Mouse (Mus musculus): ENCODE data around the gene Gck. TPM values are rescaled to one million over a fixed set of nuclear protein-coding genes. Genes with fewer than 3 reads are reported as not detected.

Gene Gck
- polyA plus RNA-seq, 1 experiment from 2014 or later = 1.7 TPM

- Histone ChIP-seq H3K4me3 (ENCODE audit: low read length) (no peak overlapping the region), H3K9ac (replicated peaks; ENCODE audit: low read length) (no peak overlapping the region), H3K27me3 (ENCODE audit: insufficient read depth, low read length) (no peaks in the 10 kb centered on the region), H3K4me2 (replicated peaks; ENCODE audit: low read depth, low read length) (no peak overlapping the region), H3K4me1 (ENCODE audit: insufficient read depth, low read length) (no peaks in the 10 kb centered on the region; the same call in 1 of the 2 replicates), H3K36me3 (ENCODE audit: insufficient read depth, low read length) (no peaks in the 10 kb centered on the region), H3K9me3 (ENCODE audit: low read length) (no peaks in the 10 kb centered on the region), H3K27ac (ENCODE audit: low read length) (no peak overlapping the region)
- no peak for ATAC-seq (ENCODE audit: low FRiP score, low TSS enrichment)
- 64% methylated on average over 8 of the region's 8 CpGs for WGBS
Observed at GRCm38 (mm10) chr11:5916178-5916548, 33.7 kb downstream of the Gck start.

GRCm38 (mm10) chr11:5915429-5916177, 34.3 kb downstream of the Gck start:
- Histone ChIP-seq H3K27me3 (ENCODE audit: insufficient read depth, low read length) (no peaks in the 10 kb centered on the region), H3K27ac (ENCODE audit: low read length) (no peak overlapping the region), H3K9ac (replicated peaks; ENCODE audit: low read length) (no peak overlapping the region), H3K36me3 (ENCODE audit: insufficient read depth, low read length) (no peaks in the 10 kb centered on the region), H3K9me3 (ENCODE audit: low read length) (no peaks in the 10 kb centered on the region), H3K4me3 (ENCODE audit: low read length) (no peak overlapping the region), H3K4me1 (ENCODE audit: insufficient read depth, low read length) (no peaks in the 10 kb centered on the region; the same call in 1 of the 2 replicates), H3K4me2 (replicated peaks; ENCODE audit: low read depth, low read length) (no peak overlapping the region)
- no peak for ATAC-seq (ENCODE audit: low FRiP score, low TSS enrichment)
- 75% methylated on average over 5 of the region's 5 CpGs for WGBS

- Histone ChIP-seq H3K4me3 (ENCODE audit: low read length) (no peak overlapping the region), H3K4me2 (replicated peaks; ENCODE audit: low read depth, low read length) (no peak overlapping the region), H3K4me1 (ENCODE audit: insufficient read depth, low read length) (no peaks in the 10 kb centered on the region), H3K9ac (replicated peaks; ENCODE audit: low read length) (no peak overlapping the region), H3K9me3 (ENCODE audit: low read length) (no peaks in the 10 kb centered on the region), H3K27ac (ENCODE audit: low read length) (no peak overlapping the region), H3K36me3 (ENCODE audit: insufficient read depth, low read length) (no peaks in the 10 kb centered on the region), H3K27me3 (ENCODE audit: insufficient read depth, low read length) (no peaks in the 10 kb centered on the region)
- WGBS = 57% methylated on average over 5 of the region's 5 CpGs
- ATAC-seq (ENCODE audit: low FRiP score, low TSS enrichment) = no peak
Observed at GRCm38 (mm10) chr11:5914940-5915339, 34.9 kb downstream of the Gck start.

- Histone ChIP-seq H3K27ac (ENCODE audit: low read length) (no peak overlapping the region), H3K4me3 (ENCODE audit: low read length) (no peak overlapping the region), H3K4me2 (replicated peaks; ENCODE audit: low read depth, low read length) (no peak overlapping the region), H3K27me3 (ENCODE audit: insufficient read depth, low read length) (no peaks in the 10 kb centered on the region), H3K36me3 (ENCODE audit: insufficient read depth, low read length) (no peaks in the 10 kb centered on the region), H3K9me3 (ENCODE audit: low read length) (no peaks in the 10 kb centered on the region), H3K4me1 (ENCODE audit: insufficient read depth, low read length) (no peaks in the 10 kb centered on the region), H3K9ac (replicated peaks; ENCODE audit: low read length) (no peak overlapping the region)
- ATAC-seq (ENCODE audit: low FRiP score, low TSS enrichment) = no peak
- WGBS = 79% methylated on average over 4 of the region's 4 CpGs
Observed at GRCm38 (mm10) chr11:5913936-5914335, 35.9 kb downstream of the Gck start.

- 57% methylated on average over 8 of the region's 8 CpGs for WGBS
- no peak overlapping the region for H3K4me3 ChIP-seq (ENCODE audit: low read length)
- H3K36me3 ChIP-seq (ENCODE audit: insufficient read depth, low read length) = no peaks in the 10 kb centered on the region
- H3K4me1 ChIP-seq (ENCODE audit: insufficient read depth, low read length) = no peaks in the 10 kb centered on the region
- H3K9me3 ChIP-seq (ENCODE audit: low read length) = no peaks in the 10 kb centered on the region
- no peaks in the 10 kb centered on the region for H3K27me3 ChIP-seq (ENCODE audit: insufficient read depth, low read length)
- no peak for ATAC-seq (ENCODE audit: low FRiP score, low TSS enrichment)
- H3K27ac ChIP-seq (ENCODE audit: low read length) = no peak overlapping the region
- no peak overlapping the region for H3K4me2 ChIP-seq (replicated peaks; ENCODE audit: low read depth, low read length)
- H3K9ac ChIP-seq (replicated peaks; ENCODE audit: low read length) = no peak overlapping the region
Observed at GRCm38 (mm10) chr11:5913256-5913655, 36.6 kb downstream of the Gck start.

- Histone ChIP-seq H3K4me3 (ENCODE audit: low read length) (no peak overlapping the region), H3K9ac (replicated peaks; ENCODE audit: low read length) (no peak overlapping the region), H3K36me3 (ENCODE audit: insufficient read depth, low read length) (no peaks in the 10 kb centered on the region), H3K27ac (ENCODE audit: low read length) (no peak overlapping the region), H3K4me2 (replicated peaks; ENCODE audit: low read depth, low read length) (no peak overlapping the region), H3K27me3 (ENCODE audit: insufficient read depth, low read length) (no peaks in the 10 kb centered on the region), H3K4me1 (ENCODE audit: insufficient read depth, low read length) (no peaks in the 10 kb centered on the region), H3K9me3 (ENCODE audit: low read length) (no peaks in the 10 kb centered on the region)
- peak; percentile 74; the same call in 1 of the 2 replicates for ATAC-seq (ENCODE audit: low FRiP score, low TSS enrichment)
- WGBS = 28% methylated on average over 5 of the region's 5 CpGs
Observed at GRCm38 (mm10) chr11:5912635-5913034, 37.2 kb downstream of the Gck start.

GRCm38 (mm10) chr11:5908642-5909041, 41.2 kb downstream of the Gck start:
- H3K9me3 ChIP-seq (ENCODE audit: low read length) = no peaks in the 10 kb centered on the region
- H3K4me3 ChIP-seq (ENCODE audit: low read length) = no peak overlapping the region
- no peak overlapping the region for H3K4me2 ChIP-seq (replicated peaks; ENCODE audit: low read depth, low read length)
- H3K27me3 ChIP-seq (ENCODE audit: insufficient read depth, low read length) = no peaks in the 10 kb centered on the region
- 65% methylated on average over 4 of the region's 4 CpGs for WGBS
- no peak overlapping the region for H3K27ac ChIP-seq (ENCODE audit: low read length)
- no peaks in the 10 kb centered on the region for H3K36me3 ChIP-seq (ENCODE audit: insufficient read depth, low read length)
- no peaks in the 10 kb centered on the region for H3K4me1 ChIP-seq (ENCODE audit: insufficient read depth, low read length)
- ATAC-seq (ENCODE audit: low FRiP score, low TSS enrichment) = no peak
- H3K9ac ChIP-seq (replicated peaks; ENCODE audit: low read length) = no peak overlapping the region

GRCm38 (mm10) chr11:5907096-5907495, 42.8 kb downstream of the Gck start:
- Histone ChIP-seq H3K36me3 (ENCODE audit: insufficient read depth, low read length) (no peaks in the 10 kb centered on the region), H3K9ac (replicated peaks; ENCODE audit: low read length) (no peak overlapping the region), H3K9me3 (ENCODE audit: low read length) (no peaks in the 10 kb centered on the region), H3K4me3 (ENCODE audit: low read length) (no peak overlapping the region), H3K27ac (ENCODE audit: low read length) (no peak overlapping the region), H3K4me1 (ENCODE audit: insufficient read depth, low read length) (peaks cover 5% of the 10 kb centered on the region), H3K4me2 (replicated peaks; ENCODE audit: low read depth, low read length) (no peak overlapping the region), H3K27me3 (ENCODE audit: insufficient read depth, low read length) (0 out of 2 replicates have a peak, but pooled peaks cover 5% of the 10 kb centered on the region)
- no peak for ATAC-seq (ENCODE audit: low FRiP score, low TSS enrichment)
- 49% methylated on average over 5 of the region's 5 CpGs for WGBS

- H3K4me2 ChIP-seq (replicated peaks; ENCODE audit: low read depth, low read length) = no peak overlapping the region
- no peak for ATAC-seq (ENCODE audit: low FRiP score, low TSS enrichment)
Observed at GRCm38 (mm10) chr11:5905778-5906518, 43.9 kb downstream of the Gck start.

GRCm38 (mm10) chr11:5904871-5905270, 45.0 kb downstream of the Gck start:
- 93% methylated on average over 6 of the region's 6 CpGs for WGBS

More at GRCm38 (mm10) chr11:5905778-5906518, 43.9 kb downstream of the Gck start:
- Histone ChIP-seq H3K4me1 (ENCODE audit: insufficient read depth, low read length) (peaks cover 13% of the 10 kb centered on the region), H3K4me3 (ENCODE audit: low read length) (no peak overlapping the region), H3K9ac (replicated peaks; ENCODE audit: low read length) (no peak overlapping the region), H3K27ac (ENCODE audit: low read length) (no peak overlapping the region), H3K9me3 (ENCODE audit: low read length) (no peaks in the 10 kb centered on the region), H3K36me3 (ENCODE audit: insufficient read depth, low read length) (no peaks in the 10 kb centered on the region), H3K27me3 (ENCODE audit: insufficient read depth, low read length) (peaks cover 8% of the 10 kb centered on the region; the same call in 1 of the 2 replicates)
- 83% methylated on average over 10 of the region's 10 CpGs for WGBS

More at GRCm38 (mm10) chr11:5904871-5905270, 45.0 kb downstream of the Gck start:
- Histone ChIP-seq H3K4me1 (ENCODE audit: insufficient read depth, low read length) (peaks cover 13% of the 10 kb centered on the region), H3K27me3 (ENCODE audit: insufficient read depth, low read length) (peaks cover 8% of the 10 kb centered on the region; the same call in 1 of the 2 replicates), H3K36me3 (ENCODE audit: insufficient read depth, low read length) (no peaks in the 10 kb centered on the region), H3K9me3 (ENCODE audit: low read length) (no peaks in the 10 kb centered on the region), H3K4me3 (ENCODE audit: low read length) (no peak overlapping the region), H3K27ac (ENCODE audit: low read length) (no peak overlapping the region), H3K4me2 (replicated peaks; ENCODE audit: low read depth, low read length) (no peak overlapping the region), H3K9ac (replicated peaks; ENCODE audit: low read length) (no peak overlapping the region)
- no peak for ATAC-seq (ENCODE audit: low FRiP score, low TSS enrichment)

Measured in kidney, embryonic 16.5 days (tissue).